Mouse (Mus musculus) A20 (cell line): ENCODE data around the gene Ggnbp2.
A peak's percentile ranks its signal among the peaks of the same experiment; 100 is the strongest.
"Not testable (repeated sequence)": the region's sequence is repeated elsewhere in the genome, so short reads cannot be mapped to it uniquely, and the experiment has no call there.

ENCODE experiments used
- DNase-seq: peaks from one replicate; pipeline ENCODE4 v3.0.0-alpha.2; 2011; ENCODE audit warnings: low read depth, low spot score

Ggnbp2 gene

GRCm38 (mm10) chr11:84879772-84880464, 9.3 kb upstream of the Ggnbp2 start, which contains the start of the genes Myo19 and Pigw:
TSS of gene Myo19 (plus strand) at chr11:84880148.
TSS of gene Pigw (minus strand) at chr11:84880285.
- peak; percentile 88 for DNase-seq

GRCm38 (mm10) chr11:84879007-84879771, 8.6 kb upstream of the Ggnbp2 start:
- DNase-seq, result peak; percentile 39

- not testable (repeated sequence) for DNase-seq
Observed at GRCm38 (mm10) chr11:84876020-84876419, 5.4 kb upstream of the Ggnbp2 start.

- DNase-seq, result peak; percentile 43
Observed at GRCm38 (mm10) chr11:84873042-84873833, 2.6 kb upstream of the Ggnbp2 start.

GRCm38 (mm10) chr11:84871548-84872069, 992 bp upstream of the Ggnbp2 start:
- DNase-seq, result no peak

- DNase-seq, result no peak
Observed at GRCm38 (mm10) chr11:84871046-84871445, 429 bp upstream of the Ggnbp2 start.

- DNase-seq, result peak; percentile 95
Observed at GRCm38 (mm10) chr11:84869537-84870232, 932 bp downstream of the Ggnbp2 start.

- DNase-seq, result peak; percentile 65
Observed at GRCm38 (mm10) chr11:84868786-84869259, 1.8 kb downstream of the Ggnbp2 start.

GRCm38 (mm10) chr11:84867586-84867985, 3.0 kb downstream of the Ggnbp2 start:
- DNase-seq, result peak; percentile 18

- no peak for DNase-seq
Observed at GRCm38 (mm10) chr11:84865268-84865667, 5.3 kb downstream of the Ggnbp2 start.

- no peak for DNase-seq
Observed at GRCm38 (mm10) chr11:84855285-84855684, 15.3 kb downstream of the Ggnbp2 start.

- no peak for DNase-seq
Observed at GRCm38 (mm10) chr11:84847475-84848090, 23.0 kb downstream of the Ggnbp2 start.

GRCm38 (mm10) chr11:84846741-84847474, 23.7 kb downstream of the Ggnbp2 start:
- DNase-seq, result no peak

- no peak for DNase-seq
Observed at GRCm38 (mm10) chr11:84839330-84839729, 31.3 kb downstream of the Ggnbp2 start.

- DNase-seq, result not testable (repeated sequence)
Observed at GRCm38 (mm10) chr11:84829495-84829894, 41.1 kb downstream of the Ggnbp2 start.

- DNase-seq, result peak; percentile 93
Observed at GRCm38 (mm10) chr11:84828516-84829399, 41.9 kb downstream of the Ggnbp2 start, which contains the start of gene Dhrs11. TSS of gene Dhrs11 (minus strand) at chr11:84828994.

- DNase-seq, result peak; percentile 53
Observed at GRCm38 (mm10) chr11:84827901-84828503, 42.6 kb downstream of the Ggnbp2 start.

- no peak for DNase-seq
Observed at GRCm38 (mm10) chr11:84827492-84827891, 43.1 kb downstream of the Ggnbp2 start.
